Mouse (Mus musculus) CH12.LX (cell line): ENCODE measurements around the gene 9830107B12Rik. TPM values are rescaled to one million over a fixed set of nuclear protein-coding genes. Genes with fewer than 3 reads are reported as not detected.

Source experiments
- polyA plus RNA-seq: library from polyadenylated mRNA; unstranded; fragments of >175 nt; gene quantifications from 2 replicates; pipeline ENCODE4 v1.2.1, GENCODE M21; 2012; ENCODE audit warnings: low read depth; ENCODE audit not compliant: insufficient read length
- total RNA-seq, 2 experiments: library from RNA; depleted of rRNA; stranded (reverse); fragments of 300-350 nt in 1 of 2; fragments of >200 nt in 1 of 2; gene quantifications; 2 replicates each; pipeline ENCODE4 v1.2.3; 2012 to 2014

Gene 9830107B12Rik
- total and polyA plus RNA-seq, 3 experiments = not detected

Other genes with a start within 250 kb of the 9830107B12Rik start
- gene Foxp4, start 221.6 kb downstream of the 9830107B12Rik start, total RNA-seq (2012; rRNA removed) = 8.5 and 9.9 TPM in 2 replicates
- 2.5 and 3.3 TPM in 2 replicates for gene Foxp4, start 221.6 kb downstream of the 9830107B12Rik start, total RNA-seq (2014; rRNA removed)
- gene Foxp4, start 221.6 kb downstream of the 9830107B12Rik start, polyA plus RNA-seq = 34.8 and 41.7 TPM in 2 replicates
- not detected in 2 replicates for gene 1700122O11Rik, start 108.0 kb downstream of the 9830107B12Rik start, total RNA-seq (2012; rRNA removed)
- not detected in 2 replicates for gene 1700122O11Rik, start 108.0 kb downstream of the 9830107B12Rik start, total RNA-seq (2014; rRNA removed)
- not detected in 2 replicates for gene 1700122O11Rik, start 108.0 kb downstream of the 9830107B12Rik start, polyA plus RNA-seq
- gene 1700067P10Rik, start 56.9 kb downstream of the 9830107B12Rik start, total RNA-seq (2012; rRNA removed) = not detected in 2 replicates
- gene 1700067P10Rik, start 56.9 kb downstream of the 9830107B12Rik start, total RNA-seq (2014; rRNA removed) = not detected in 2 replicates
- not detected in 2 replicates for gene 1700067P10Rik, start 56.9 kb downstream of the 9830107B12Rik start, polyA plus RNA-seq
- not detected in 2 replicates for gene A530064D06Rik, start 21.0 kb upstream of the 9830107B12Rik start, total RNA-seq (2012; rRNA removed)
- 0.15 and 0.20 TPM in 2 replicates for gene A530064D06Rik, start 21.0 kb upstream of the 9830107B12Rik start, total RNA-seq (2014; rRNA removed)
- gene A530064D06Rik, start 21.0 kb upstream of the 9830107B12Rik start, polyA plus RNA-seq = 0.60 and 0.68 TPM in 2 replicates
- 0.08 TPM in 1 of 2 replicates, not detected in the other for gene Trem1, start 86.5 kb upstream of the 9830107B12Rik start, total RNA-seq (2012; rRNA removed)
- gene Trem1, start 86.5 kb upstream of the 9830107B12Rik start, total RNA-seq (2014; rRNA removed) = 0.17 and 0.32 TPM in 2 replicates
- 0.25 and 0.29 TPM in 2 replicates for gene Trem1, start 86.5 kb upstream of the 9830107B12Rik start, polyA plus RNA-seq
- not detected in 2 replicates for gene Trem3, start 101.5 kb upstream of the 9830107B12Rik start, total RNA-seq (2012; rRNA removed)
- not detected in 2 replicates for gene Trem3, start 101.5 kb upstream of the 9830107B12Rik start, total RNA-seq (2014; rRNA removed)
- not detected in 2 replicates for gene Trem3, start 101.5 kb upstream of the 9830107B12Rik start, polyA plus RNA-seq
- gene Treml4, start 118.0 kb upstream of the 9830107B12Rik start, total RNA-seq (2012; rRNA removed) = 0.13 TPM in 1 of 2 replicates, not detected in the other
- gene Treml4, start 118.0 kb upstream of the 9830107B12Rik start, total RNA-seq (2014; rRNA removed) = 0.22 and 0.55 TPM in 2 replicates
- gene Treml4, start 118.0 kb upstream of the 9830107B12Rik start, polyA plus RNA-seq = 1.1 TPM in 2 replicates
- gene Treml2, start 153.2 kb upstream of the 9830107B12Rik start, total RNA-seq (2012; rRNA removed) = 1.3 and 2.4 TPM in 2 replicates
- 5.5 and 6.4 TPM in 2 replicates for gene Treml2, start 153.2 kb upstream of the 9830107B12Rik start, total RNA-seq (2014; rRNA removed)
- 9.8 and 10.2 TPM in 2 replicates for gene Treml2, start 153.2 kb upstream of the 9830107B12Rik start, polyA plus RNA-seq
- gene B430306N03Rik, start 169.9 kb upstream of the 9830107B12Rik start, total RNA-seq (2012; rRNA removed) = 0.08 TPM in 1 of 2 replicates, not detected in the other
- 0.21 and 0.35 TPM in 2 replicates for gene B430306N03Rik, start 169.9 kb upstream of the 9830107B12Rik start, total RNA-seq (2014; rRNA removed)
- 1.0 and 1.6 TPM in 2 replicates for gene B430306N03Rik, start 169.9 kb upstream of the 9830107B12Rik start, polyA plus RNA-seq
- gene Trem2, start 200.1 kb upstream of the 9830107B12Rik start, total RNA-seq (2012; rRNA removed) = not detected in 2 replicates
- not detected in 2 replicates for gene Trem2, start 200.1 kb upstream of the 9830107B12Rik start, total RNA-seq (2014; rRNA removed)
- gene Trem2, start 200.1 kb upstream of the 9830107B12Rik start, polyA plus RNA-seq = not detected in 2 replicates
- not detected in 2 replicates for gene Treml1, start 213.6 kb upstream of the 9830107B12Rik start, total RNA-seq (2012; rRNA removed)
- gene Treml1, start 213.6 kb upstream of the 9830107B12Rik start, total RNA-seq (2014; rRNA removed) = not detected in 2 replicates
- gene Treml1, start 213.6 kb upstream of the 9830107B12Rik start, polyA plus RNA-seq = not detected in 2 replicates